Mouse (Mus musculus) T-helper 17 cell (primary cell): ENCODE data around the gene Hey2.

Experiments
- in situ Hi-C, 2 experiments: fragments of 300-600 bp; cut with MboI, MseI; formaldehyde crosslinking; loops; 1 replicate in 1 of 2; 2 replicates in 1 of 2; pipeline ENCODE4 v1.15.1; 2025; ENCODE audit warnings: high pct_unique_total_duplicates in 2 of 2

The Hey2 gene

GRCm38 (mm10) chr10:30842643-30843437, at the start of gene Hey2:
TSS of gene Hey2 (minus strand) at chr10:30842801.
- in situ Hi-C loops: loop anchor here (5.0 kb wide), 2 partner anchors 41 to 459 kb away; partner anchors contain the start of gene Ncoa7 (in 1 of the 2)

GRCm38 (mm10) chr10:30883085-30883760, 40.6 kb upstream of the Hey2 start:
- in situ Hi-C loops: no loop called here

GRCm38 (mm10) chr10:30881109-30881508, 38.5 kb upstream of the Hey2 start:
- in situ Hi-C loops: no loop called here

- in situ Hi-C loops: no loop called here
These were observed 2.7 kb upstream of the Hey2 start for GRCm38 (mm10) chr10:30845101-30845825.

GRCm38 (mm10) chr10:30844191-30845010, 1.8 kb upstream of the Hey2 start:
- in situ Hi-C loops: loop anchor here (5.0 kb wide), 2 partner anchors 42 to 458 kb away; partner anchors contain the start of gene Ncoa7 (in 1 of the 2)

- in situ Hi-C loops: loop anchor here (5.0 kb wide), 2 partner anchors 41 to 459 kb away; partner anchors contain the start of gene Ncoa7 (in 1 of the 2)
These were observed 1.0 kb upstream of the Hey2 start for GRCm38 (mm10) chr10:30843438-30844190.

GRCm38 (mm10) chr10:30842228-30842627, 373 bp downstream of the Hey2 start:
- in situ Hi-C loops: loop anchor here (5.0 kb wide), 2 partner anchors 40 to 460 kb away; partner anchors contain the start of gene Ncoa7 (in 1 of the 2)

- in situ Hi-C loops: loop anchor here (5.0 kb wide), 2 partner anchors 39 to 461 kb away; partner anchors contain the start of gene Ncoa7 (in 1 of the 2)
These were observed 1.8 kb downstream of the Hey2 start for GRCm38 (mm10) chr10:30840824-30841223.

GRCm38 (mm10) chr10:30838188-30838587, 4.4 kb downstream of the Hey2 start:
- in situ Hi-C loops: loop anchor here in 1 of 2 experiments (5.0 kb wide), 1 partner anchor 459 kb away; no protein-coding TSS in a partner anchor

GRCm38 (mm10) chr10:30825049-30825448, 17.6 kb downstream of the Hey2 start:
- in situ Hi-C loops: no loop called here

GRCm38 (mm10) chr10:30810967-30811293, 31.7 kb downstream of the Hey2 start:
- in situ Hi-C loops: loop anchor here in 1 of 2 experiments (25.0 kb wide), 1 partner anchor 1499 kb away; the partner anchor contains the start of gene Echdc1

- in situ Hi-C loops: loop anchor here in 1 of 2 experiments (25.0 kb wide), 1 partner anchor 1498 kb away; the partner anchor contains the start of gene Echdc1
These were observed 32.2 kb downstream of the Hey2 start for GRCm38 (mm10) chr10:30810247-30810966.

GRCm38 (mm10) chr10:30803587-30804253, 38.9 kb downstream of the Hey2 start:
- in situ Hi-C loops: loop anchor here (5.0 to 25.0 kb wide), 5 partner anchors 39 to 1491 kb away; partner anchors contain the start of genes Cenpw (in 1 of the 2), Echdc1 (in 1 of the 2), Hey2 (in 1 of the 2) and Rnf146 (in 1 of the 2)

GRCm38 (mm10) chr10:30802681-30803586, 39.7 kb downstream of the Hey2 start, which contains the start of gene Ncoa7:
TSS of gene Ncoa7 (minus strand) at chr10:30803326.
- in situ Hi-C loops: loop anchor here (5.0 to 25.0 kb wide), 5 partner anchors 39 to 1491 kb away; partner anchors contain the start of genes Cenpw (in 1 of the 2), Echdc1 (in 1 of the 2), Hey2 (in 1 of the 2) and Rnf146 (in 1 of the 2)

- in situ Hi-C loops: loop anchor here (5.0 to 25.0 kb wide), 5 partner anchors 40 to 1490 kb away; partner anchors contain the start of genes Cenpw (in 1 of the 2), Echdc1 (in 1 of the 2), Hey2 (in 1 of the 2) and Rnf146 (in 1 of the 2)
These were observed 40.6 kb downstream of the Hey2 start for GRCm38 (mm10) chr10:30802033-30802432.

- in situ Hi-C loops: loop anchor here (5.0 to 25.0 kb wide), 6 partner anchors 42 to 1488 kb away; partner anchors contain the start of genes Cenpw (in 2 of the 2), Echdc1 (in 1 of the 2), Hey2 (in 1 of the 2) and Rnf146 (in 1 of the 2)
These were observed 42.7 kb downstream of the Hey2 start for GRCm38 (mm10) chr10:30799713-30800450.
